Mouse (Mus musculus) left cerebral cortex, adult 18-20 months (tissue): ENCODE measurements at regions not wholly inside any gene's neighbourhood (a gene's known extent, or its start where the extent isn't known, plus 50 kb on each side); places are given as distances from the start of the nearest gene placed in this dataset.
A peak's percentile ranks its signal among the peaks of the same experiment; 100 is the strongest.

Experiments used
- DNase-seq, 2 experiments: peaks; one replicate each; pipeline ENCODE4 v3.0.0; 2021 to 2022; ENCODE audit warnings: low spot score in 2 of 2, mixed read lengths in 1 of 2

DNA sequence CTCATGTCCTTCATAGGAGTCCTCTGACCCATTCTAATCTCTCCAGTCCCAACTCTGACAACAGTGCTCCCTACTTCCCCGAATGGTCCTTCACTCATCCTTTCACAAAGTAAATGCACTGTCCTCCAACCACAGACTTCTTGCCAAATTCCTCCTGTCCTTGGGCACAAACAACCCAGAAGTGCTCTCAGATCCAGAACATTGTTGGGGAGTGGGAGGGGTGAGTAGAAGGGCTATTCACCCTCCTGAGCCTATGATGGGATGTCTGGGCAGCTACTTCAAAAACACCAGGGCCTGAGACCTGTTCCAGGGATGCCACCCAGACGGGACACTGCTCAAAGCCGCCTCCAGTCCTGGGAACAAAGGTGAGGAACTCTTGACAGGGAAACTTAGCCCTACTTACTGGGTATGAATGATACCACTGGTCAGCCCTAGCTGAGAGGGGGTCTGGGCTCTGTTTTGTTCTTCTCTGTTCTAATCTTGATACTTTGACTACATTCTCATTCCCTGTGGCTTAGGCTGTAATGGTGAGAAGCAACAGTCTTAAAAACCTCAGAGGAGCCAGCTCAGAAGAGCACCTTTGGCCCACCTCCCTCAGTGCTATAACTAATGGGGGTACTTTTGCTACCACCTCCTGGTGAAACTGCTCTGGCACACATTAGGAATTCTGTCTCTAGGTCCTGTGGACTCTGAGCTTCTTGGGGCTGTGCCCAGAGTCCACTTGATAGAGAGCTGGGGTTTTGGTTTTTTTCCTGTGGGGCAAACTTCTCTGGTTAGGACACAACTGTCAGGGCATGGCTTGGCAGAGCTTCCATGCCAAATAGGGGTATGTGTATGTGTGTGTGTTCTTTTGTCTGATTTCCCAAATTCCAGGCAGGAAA is 143.2 kb downstream of the Zfp36l1 start:
- no peak for DNase-seq

DNA sequence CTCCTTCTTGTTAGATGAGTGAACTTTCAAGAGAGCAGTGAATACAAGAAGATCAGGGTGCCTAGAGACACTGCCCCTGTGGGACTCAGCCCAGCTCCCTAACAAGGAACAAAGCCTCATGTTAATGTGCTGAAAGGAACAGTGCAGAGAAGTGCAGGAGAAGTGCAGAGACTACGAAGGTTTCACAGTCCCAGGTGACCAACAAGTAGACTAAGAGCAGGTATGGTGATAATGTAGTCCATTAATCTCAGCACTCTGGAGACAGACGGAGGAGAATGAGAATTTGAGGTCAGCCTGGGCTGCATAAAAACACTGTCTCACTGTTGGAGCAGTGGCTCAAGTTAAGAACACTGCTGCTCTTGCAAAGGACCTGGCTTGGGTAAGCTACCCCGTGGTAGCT is 144.1 kb downstream of the Zfp36l1 start:
- no peak for DNase-seq

DNA sequence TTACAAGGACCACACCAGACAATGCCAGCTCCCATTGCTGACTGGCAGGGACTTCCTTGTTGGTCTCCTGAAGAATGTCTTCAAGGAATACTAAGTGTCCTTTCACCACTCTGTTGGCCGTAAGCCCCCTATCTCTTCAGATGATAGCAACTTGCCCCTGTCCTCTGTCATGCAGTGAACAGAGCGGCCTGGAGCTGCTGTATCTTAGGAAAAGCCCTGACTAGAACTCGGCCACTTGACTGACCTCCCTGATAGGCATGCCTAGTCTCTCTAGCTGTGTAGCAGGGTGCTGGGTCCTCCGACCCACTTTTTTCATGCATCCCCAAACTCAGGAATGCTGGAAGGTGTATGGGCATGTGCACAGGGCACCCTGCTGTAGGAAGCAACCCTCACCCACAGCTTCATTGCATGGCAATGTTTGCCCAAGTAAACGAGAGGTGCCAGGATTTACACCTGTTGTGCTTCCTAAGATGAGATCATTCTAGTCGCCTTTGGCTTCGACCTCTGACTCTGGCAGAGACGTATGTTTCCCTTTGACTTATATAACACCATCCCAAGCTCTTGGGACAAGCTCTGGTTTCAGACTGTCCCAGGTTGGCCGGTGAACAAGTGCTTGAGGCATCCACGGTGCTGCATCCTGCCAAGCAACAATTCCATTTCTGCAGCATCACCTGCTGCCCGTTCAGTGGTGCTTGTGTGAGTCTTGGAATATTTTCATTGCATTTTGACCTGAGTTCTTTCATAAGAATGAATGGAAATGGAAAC is 145.1 kb downstream of the Zfp36l1 start:
- no peak for DNase-seq

DNA sequence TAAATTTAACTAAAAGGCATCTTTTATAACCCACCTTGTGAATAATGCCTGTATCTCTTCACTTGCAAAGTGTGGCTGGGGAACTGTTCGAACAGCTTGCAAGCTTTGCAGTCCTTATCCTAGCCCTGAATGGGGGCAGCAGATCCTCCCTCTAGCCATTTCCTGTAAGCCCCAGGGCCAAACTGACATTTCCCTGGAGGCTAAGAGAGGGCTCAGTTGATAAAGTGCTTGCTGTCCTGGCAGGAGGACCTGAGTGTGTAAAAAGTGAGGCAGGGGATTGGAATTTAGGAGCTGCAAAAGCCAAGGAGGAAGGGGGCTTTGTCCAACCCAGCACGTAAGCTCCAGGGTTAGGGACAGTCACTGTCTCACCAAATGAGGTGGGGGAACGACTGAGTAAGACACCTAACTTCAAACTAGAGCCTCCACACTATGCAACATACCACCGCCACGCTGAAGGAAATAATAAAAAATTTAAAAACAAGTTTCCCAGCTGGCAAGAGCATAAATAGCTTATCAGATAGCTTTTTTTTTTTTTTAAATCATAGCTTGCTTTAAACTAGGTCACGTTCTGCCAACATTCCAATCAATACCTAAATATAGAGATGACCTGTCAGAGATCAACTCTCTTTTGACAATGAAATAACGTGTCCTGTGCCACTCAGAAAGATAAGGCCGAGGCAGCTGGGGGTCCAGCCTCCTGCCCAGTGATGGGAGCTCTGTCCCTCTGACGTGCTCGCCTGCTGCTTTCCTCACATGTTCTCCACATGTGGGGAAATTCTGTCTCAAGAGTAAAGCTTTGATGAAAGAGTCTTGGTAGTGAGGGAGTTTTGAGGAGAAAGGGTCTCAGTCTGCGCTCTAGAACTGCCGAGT is 146.0 kb downstream of the Zfp36l1 start:
- DNase-seq, result no peak

DNA sequence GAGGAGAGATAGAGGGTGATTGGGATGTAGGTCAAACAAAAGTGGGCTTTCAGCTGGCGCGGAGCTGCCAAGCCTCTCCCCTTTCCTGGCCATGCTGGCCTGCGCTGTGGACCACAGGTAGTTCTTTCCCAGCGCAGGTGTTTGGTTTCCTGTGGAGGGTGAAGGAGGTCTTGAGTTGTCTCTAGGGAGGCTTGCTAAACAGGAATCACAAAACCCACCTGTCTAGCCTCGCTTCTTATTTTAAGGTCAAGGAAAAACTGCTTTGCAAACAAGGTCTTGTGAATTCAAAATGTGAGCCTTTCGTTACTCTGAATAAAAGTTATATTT is 146.6 kb downstream of the Zfp36l1 start:
- no peak for DNase-seq

DNA sequence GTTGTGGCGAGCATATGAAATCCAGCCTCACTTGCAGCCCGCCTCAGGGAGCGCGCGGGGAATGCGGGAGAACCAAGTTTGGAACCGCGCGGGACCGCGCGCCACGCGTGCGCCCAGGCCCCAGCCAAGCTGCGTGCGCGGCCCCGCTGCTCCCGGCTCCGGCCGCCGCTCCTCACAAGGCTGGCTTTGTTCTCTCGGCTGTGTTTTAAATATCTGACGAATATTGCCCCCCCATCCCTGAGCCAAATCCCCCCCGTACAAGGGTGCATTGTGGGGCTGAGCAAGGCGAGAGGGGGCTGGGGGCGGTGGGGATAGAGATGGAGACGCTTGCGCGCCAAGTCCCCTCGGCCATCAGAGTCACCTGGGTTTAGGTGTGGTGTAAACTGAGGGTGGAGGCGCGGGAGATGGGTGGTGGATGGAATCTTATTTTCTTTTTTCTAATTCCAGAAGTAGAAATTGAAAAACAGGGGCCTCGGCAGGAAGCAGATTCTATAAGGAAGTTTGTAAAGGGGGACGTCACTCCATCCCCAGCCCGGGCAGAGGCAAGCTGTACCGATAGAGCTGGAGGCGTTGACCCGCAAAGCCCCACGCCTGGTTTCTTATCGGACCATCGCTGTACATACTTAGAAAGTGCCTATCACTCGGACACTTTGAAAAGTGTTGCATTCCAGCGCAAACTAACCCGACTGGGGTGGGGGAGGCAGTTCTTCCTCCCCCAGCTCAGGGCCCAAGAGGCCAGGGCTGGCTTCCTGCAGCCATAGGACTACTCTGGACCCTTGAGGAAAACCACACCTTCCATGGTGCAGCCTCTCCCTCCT is 147.1 kb downstream of the Zfp36l1 start:
- DNase-seq, result peak; percentile 51 to 61

DNA sequence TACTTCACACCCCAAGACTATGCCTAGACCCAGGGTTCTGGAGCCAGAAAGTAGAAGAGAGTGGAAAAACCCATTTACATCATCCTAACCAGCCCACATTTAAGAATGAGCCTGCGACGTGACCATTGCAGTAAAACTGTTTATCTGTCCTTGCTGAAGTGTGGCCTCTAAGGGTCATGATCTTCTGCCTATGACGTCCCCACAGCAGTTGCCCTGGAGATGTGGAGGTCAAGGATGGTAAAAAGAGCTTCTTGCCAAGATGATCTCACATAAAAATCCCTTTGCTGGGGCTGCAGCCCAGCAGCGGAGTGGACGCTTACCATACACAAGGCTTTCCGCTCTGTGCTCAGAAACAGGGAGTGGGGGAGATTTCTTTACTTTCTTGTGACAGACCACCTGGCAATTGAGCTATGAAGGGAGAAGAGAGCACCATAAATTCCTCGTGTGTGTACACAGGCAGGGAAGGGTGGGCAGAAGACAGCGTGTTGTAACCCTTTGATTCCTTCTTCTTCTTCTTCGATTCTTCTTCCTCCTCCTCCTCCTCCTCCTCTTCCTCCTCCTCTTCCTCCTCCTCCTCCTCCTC is 149.3 kb downstream of the Zfp36l1 start:
- DNase-seq, result no peak

DNA sequence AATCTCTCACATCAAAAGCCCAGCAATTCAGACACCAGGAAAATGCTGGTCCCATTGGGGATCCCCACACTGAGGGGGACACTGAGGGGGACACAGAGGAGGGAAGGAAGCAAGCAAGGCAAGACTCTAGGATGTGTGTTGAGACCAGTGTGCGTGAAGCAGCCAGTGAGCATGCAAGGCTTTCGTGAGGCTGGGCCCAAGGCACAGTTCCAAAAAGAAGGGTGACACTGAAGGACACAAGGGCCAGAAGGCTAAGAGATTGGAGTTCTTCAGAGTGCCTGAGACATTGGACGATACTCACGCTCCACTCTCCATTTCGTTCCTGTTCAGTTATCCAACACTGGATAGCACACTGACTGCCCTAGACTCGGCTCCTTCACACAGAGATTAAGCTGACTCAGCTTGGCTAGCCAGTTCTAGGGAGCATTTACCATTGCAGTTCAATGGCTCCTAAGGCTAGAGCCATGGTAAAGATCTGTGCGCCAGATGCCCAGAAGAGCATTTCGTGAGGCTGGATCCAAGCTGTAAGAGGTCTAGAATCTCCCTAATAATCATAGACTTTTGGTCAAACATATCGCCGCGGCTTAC is 150.1 kb downstream of the Zfp36l1 start:
- no peak for DNase-seq

DNA sequence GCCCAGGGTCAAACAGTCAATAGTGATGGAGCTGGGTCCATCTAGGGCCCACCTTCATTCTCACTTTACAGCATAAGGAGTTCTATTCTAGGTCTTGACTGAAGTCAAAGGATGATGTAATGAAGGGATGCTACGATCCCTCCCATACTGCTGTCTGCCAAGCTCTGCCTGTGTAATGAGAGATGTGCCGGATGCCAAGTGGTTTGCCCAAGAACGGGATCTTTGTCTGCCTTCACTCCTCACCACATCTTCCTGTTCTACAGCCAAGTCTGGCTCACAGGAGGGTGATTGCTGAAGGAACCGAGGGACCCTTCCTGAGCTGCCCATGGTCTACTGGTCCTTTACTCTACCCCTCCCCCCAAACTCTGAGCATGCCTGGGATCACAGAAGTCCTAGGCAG is 150.9 kb downstream of the Zfp36l1 start:
- DNase-seq, result no peak

DNA sequence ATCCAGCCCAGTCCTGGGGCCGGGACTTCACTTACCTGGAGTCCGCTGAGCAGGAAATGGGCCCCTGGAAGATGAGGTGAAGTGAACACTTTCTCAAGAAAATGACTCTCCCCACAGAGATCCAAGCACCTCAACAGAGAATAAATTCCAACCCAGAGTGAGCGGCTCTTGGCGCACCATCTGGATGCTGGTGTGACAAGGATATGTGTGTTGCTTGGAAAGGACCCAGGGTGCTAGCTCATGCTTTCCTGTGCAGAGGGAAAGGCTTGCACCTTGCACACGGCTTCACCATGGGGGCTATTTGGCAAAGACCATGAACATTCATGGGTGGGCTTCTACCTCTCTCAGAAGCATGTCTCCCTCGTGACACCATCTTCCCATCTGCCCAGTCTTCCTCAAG is 151.7 kb downstream of the Zfp36l1 start:
- no peak for DNase-seq

DNA sequence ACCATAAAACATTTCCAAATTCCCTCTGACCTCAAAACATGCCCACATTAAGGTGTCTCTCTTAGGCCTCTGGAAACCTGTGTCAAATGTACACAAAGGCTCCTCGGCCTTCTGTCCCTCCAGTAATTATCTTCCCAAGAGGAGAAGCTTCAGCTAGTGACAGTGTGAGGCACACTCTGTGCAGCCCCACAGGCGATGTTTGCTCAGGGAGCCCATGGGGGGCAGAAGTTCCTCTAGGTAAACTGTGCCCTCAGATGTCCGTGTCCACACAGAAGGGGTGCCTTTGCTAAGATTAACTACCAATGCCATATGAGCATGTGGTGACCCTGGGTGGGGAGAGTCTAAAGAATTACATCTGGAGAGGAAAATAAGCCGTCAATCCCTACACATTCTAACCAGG is 152.4 kb downstream of the Zfp36l1 start:
- no peak for DNase-seq

DNA sequence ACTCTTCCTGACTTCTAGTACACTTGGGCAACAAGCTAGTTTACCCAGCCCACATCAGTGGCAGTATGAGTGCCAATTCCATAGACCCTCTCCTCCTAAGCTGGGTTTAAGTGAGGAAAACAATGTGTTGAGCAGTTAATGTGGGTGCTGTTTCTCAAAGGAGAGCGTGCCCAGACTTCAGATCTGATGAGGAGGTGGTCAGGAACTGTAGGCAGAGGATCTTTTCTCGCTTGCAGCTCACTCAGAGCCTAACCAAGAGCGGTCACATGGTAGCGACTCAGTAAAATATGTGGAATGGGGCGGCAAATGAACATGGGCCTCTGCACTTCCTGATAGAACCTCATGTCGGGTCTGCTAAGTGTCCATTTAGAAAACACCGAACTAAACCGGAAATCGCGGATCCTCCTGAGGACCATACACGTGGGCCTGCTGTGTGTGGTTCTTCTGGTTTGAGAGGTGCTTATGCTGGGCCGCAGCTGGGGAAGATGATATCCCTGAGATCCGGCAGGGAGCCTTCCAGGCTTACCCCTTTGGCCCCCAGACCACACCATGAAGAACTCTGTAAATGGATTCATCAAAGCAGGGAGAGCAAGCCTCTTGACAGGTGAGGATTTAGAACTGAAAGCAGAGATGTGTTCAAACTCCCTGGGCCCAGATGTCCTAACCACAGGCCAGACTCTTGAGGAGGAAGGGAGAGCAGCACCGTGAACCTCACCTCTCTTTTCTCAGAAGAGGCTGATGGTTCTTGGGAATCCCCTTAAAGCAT is 153.1 kb downstream of the Zfp36l1 start:
- no peak for DNase-seq

DNA sequence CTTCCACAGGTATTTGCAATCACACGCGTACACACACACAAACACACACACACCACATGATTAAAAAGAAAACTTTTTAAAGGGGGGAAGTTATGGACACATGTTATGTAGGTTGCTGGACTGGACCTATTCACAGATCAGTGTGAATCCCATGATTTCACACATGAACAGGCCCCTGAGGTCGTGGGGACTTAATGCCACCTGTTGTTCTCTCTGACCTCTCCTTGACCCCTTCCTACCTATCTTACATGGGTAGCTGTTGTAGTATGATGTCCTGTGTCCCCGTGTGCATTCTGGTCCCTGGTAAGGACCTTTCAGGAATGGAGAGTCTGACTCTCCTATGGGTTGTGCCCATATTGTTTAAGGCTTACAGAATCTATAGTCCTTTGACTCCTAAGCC is 155.6 kb downstream of the Zfp36l1 start:
- DNase-seq, result no peak

DNA sequence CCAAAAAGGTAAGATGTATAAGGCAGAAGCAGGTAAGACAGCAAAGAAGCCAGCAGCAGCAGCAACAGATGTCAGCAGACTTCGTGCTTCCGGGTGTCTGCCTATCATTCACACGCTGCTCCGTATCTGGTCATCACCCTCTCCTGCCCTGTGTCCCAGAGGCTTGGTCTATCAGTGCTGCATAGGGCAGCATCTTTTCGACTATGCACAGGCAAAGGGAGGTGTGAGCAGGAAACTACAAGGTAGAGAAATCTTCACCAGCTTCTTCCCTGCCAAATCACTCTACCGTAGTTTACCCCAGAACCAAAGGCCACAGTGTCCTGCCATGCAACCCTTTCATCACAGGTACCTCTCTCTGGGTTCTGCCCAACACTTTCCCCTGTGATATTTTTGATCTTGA is 156.5 kb downstream of the Zfp36l1 start:
- no peak for DNase-seq

DNA sequence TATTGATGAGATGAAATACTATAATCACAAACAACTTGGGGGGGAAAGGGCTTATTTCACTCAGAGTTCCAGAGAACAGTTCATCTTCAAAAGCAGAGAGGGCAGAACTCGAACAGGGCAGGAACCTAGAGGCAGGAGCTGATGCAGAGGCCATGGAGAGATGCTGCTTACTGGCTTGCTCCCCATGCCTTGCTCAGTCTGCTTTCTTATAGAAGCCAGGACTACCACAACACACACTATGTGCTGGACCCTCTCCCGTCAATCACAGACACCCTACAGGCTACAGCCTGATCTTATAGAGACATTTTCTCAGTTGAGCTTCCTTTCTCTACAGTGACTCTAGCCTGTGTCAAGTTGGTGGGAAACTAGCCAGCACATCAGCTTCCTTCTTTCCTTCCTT is 157.3 kb downstream of the Zfp36l1 start:
- no peak for DNase-seq

DNA sequence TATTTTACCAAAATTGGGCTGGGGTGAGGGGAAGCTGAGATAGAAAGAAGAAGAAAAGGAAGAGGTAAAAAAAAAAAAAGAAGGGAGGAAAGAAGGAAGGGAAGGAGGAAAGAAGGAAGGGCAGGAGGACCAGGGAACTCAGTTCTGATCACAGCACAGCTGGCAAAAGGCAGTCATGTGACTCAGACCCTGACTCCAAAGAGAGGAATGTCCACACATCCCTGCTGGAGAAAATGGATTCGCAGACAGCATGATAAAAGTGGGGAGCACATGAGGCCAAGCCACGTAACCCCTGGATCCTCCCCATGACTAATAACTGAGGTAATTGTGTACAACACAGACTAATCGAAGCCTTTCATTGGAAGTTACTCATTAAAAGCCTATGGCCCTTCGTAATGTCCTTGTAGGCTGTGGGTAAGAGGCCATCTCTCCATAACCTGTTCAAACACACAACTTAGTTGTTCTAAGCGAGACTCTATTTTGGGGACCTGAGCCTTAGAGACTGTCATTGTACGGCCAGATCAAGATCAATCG is 162.2 kb downstream of the Zfp36l1 start:
- DNase-seq, result no peak

DNA sequence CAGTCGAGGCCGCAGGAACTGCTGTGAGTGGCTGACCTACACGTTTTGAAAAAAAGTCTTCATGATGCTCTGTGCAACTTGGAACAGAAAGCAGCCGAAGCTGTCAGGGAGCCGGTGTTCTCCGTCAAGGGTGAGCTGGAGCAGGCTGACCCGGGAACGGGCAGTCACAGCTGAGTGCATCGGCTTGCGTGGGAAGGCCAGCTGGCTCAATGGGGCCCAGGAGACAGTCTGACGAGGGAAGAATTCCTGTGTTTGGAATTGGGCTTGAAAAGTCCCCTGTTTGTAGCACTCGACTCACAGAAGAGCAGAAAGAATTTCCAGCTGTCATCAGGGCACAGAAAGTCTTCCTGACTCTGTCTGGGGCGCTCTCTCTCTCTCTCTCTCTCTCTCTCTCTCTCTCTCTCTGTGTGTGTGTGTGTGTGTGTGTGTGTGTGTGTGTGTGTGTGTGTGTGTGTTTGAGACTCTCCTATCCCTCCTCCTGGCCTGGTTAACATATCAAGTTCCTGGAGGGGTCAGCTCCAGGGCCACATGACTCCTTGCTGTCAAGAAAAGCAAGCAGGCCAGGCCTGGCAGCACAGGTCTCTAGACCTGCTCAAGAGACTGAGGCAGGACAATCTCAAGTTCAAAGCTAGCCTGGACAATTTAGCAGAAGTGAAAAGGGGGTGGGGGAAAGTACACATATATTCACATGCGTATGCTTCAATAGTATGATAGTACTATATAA is 163.6 kb downstream of the Zfp36l1 start:
- DNase-seq, result no peak

DNA sequence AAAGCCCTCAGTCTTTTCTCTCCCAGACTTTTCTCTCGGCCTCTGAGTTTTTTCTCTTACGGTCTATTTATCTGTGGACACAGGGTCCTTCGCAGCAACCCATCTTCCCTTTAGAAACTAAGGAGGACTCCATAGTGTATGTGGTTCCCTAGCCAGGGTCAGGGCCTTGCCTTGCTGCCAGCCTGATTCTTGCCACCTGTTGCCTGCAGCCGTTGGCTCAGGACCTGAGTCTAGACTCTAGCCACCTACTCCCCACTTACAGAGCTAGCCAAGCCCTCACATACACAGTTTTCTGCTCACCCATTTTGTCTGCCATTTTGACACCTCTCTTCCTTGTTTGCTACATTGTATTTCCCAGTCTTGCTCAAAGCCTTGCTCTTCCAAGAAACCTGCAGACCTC is 165.2 kb downstream of the Zfp36l1 start:
- no peak for DNase-seq
